Mouse (Mus musculus) kidney, adult 2 months (tissue): ENCODE measurements around the gene Neil1. TPM values are rescaled to one million over a fixed set of nuclear protein-coding genes. Genes with fewer than 3 reads are reported as not detected.

Experiments
- DNase-seq: peaks from one replicate; pipeline ENCODE4 v3.0.0; 2021
- H3K27ac ChIP-seq: fragments of 200-500 bp; 2 replicates; pipeline ENCODE4 v1.5.1; 2012; ENCODE audit warnings: low read depth, low read length, control low read depth, inconsistent platforms; ENCODE audit not compliant: insufficient read depth
- H3K27me3 ChIP-seq: fragments of 200-500 bp; replicated peaks from 2 replicates; pipeline ENCODE4 v1.6.1; 2012; ENCODE audit warnings: mild to moderate bottlenecking, moderate library complexity, low read length, inconsistent platforms; ENCODE audit not compliant: control insufficient read depth, insufficient read depth
- H3K36me3 ChIP-seq: fragments of 200-500 bp; 2 replicates; pipeline ENCODE4 v1.6.1; 2012; ENCODE audit warnings: mild to moderate bottlenecking, moderate library complexity, low read length, inconsistent platforms; ENCODE audit not compliant: control insufficient read depth, insufficient read depth
- H3K4me1 ChIP-seq: fragments of 200-500 bp; 2 replicates; pipeline ENCODE4 v1.6.1; 2011; ENCODE audit warnings: low read length; ENCODE audit not compliant: control insufficient read depth, insufficient read depth
- H3K4me3 ChIP-seq: fragments of 200-500 bp; 2 replicates; pipeline ENCODE4 v1.5.1; 2011; ENCODE audit warnings: mild to moderate bottlenecking, low read depth, low read length, control low read depth; ENCODE audit not compliant: insufficient read depth
- CTCF ChIP-seq: fragments of 200-500 bp; conservative IDR thresholded peaks from 2 replicates; pipeline ENCODE4 v1.5.1; 2011; ENCODE audit warnings: low read depth, mild to moderate bottlenecking, control low read depth, low read length, moderate library complexity, mixed read lengths; ENCODE audit not compliant: insufficient read depth, insufficient read length
- POLR2A ChIP-seq: fragments of 200-500 bp; IDR thresholded peaks from one replicate; pipeline ENCODE4 v1.6.1; 2011; ENCODE audit warnings: low read depth, low read length, control low read depth
- WGBS: fragments of 180-500 bp; shearing (Covaris S2); methylation state at CpG from one replicate; pipeline ENCODE4 v1.1.7; 2018; 5-methylcytosine and 5-hydroxymethylcytosine counted together
- polyA plus RNA-seq: library from polyadenylated mRNA; depleted of rRNA; stranded (reverse); fragments of >200 nt; gene quantifications from 2 replicates; pipeline ENCODE4 v1.2.3, GENCODE M21; 2012; rRNA removed

The Neil1 gene
- 11.3 and 13.3 TPM in 2 replicates for polyA plus RNA-seq

GRCm38 (mm10) chr9:57148144-57148878, at the start of gene Neil1:
Gene Neil1 (minus strand): TSS chr9:57148305.
- H3K4me1 ChIP-seq = 0 out of 2 replicates have a peak, but pooled peaks cover 6% of the 10 kb centered on the region
- TF ChIP-seq POLR2A (peak; percentile 56), CTCF (0 out of 2 replicates have a peak, but pooled peaks have one; percentile 0)
- no peaks in the 10 kb centered on the region for H3K36me3 ChIP-seq
- DNase-seq = peak; percentile 94
- WGBS = 2% methylated on average over 27 of the region's 27 CpGs
- peak within 1 kb of the TSS; percentile 73 for H3K4me3 ChIP-seq
- no peaks in the 10 kb centered on the region for H3K27me3 ChIP-seq
- peak within 1 kb of the TSS; percentile 77 for H3K27ac ChIP-seq

GRCm38 (mm10) chr9:57197414-57197813, 49.3 kb upstream of the Neil1 start:
- Histone ChIP-seq H3K4me3 (no peak overlapping the region), H3K36me3 (no peaks in the 10 kb centered on the region), H3K27me3 (no peaks in the 10 kb centered on the region), H3K27ac (no peak overlapping the region), H3K4me1 (no peaks in the 10 kb centered on the region)
- no peak for TF ChIP-seq CTCF
- TF ChIP-seq POLR2A = no peak
- 78% methylated on average over 8 of the region's 8 CpGs for WGBS
- DNase-seq = no peak

DNA sequence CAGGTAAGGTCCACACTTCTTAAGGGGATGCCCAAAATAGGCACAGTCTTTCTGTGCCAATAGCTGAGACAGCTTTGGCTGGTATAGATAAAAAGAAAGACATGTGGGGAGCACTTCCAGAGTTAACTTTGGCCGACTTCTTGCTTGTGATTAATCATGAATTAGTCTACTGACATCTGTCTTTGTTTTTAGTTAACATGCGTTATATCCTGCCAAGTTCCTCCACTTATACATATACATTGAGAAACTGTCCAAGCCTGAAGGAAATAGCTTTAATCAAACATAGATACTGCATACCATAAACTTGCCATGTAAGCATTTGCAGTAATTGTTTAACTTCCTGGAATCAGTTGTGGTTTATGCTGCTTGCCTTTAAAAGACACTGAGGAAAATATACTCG, 48.6 kb upstream of the Neil1 start:
- Histone ChIP-seq H3K27ac (no peak overlapping the region), H3K4me3 (no peak overlapping the region), H3K36me3 (no peaks in the 10 kb centered on the region), H3K27me3 (no peaks in the 10 kb centered on the region), H3K4me1 (no peaks in the 10 kb centered on the region)
- DNase-seq = no peak
- WGBS = 55% methylated on average over 3 of the region's 3 CpGs
- TF ChIP-seq CTCF = no peak
- no peak for TF ChIP-seq POLR2A

DNA sequence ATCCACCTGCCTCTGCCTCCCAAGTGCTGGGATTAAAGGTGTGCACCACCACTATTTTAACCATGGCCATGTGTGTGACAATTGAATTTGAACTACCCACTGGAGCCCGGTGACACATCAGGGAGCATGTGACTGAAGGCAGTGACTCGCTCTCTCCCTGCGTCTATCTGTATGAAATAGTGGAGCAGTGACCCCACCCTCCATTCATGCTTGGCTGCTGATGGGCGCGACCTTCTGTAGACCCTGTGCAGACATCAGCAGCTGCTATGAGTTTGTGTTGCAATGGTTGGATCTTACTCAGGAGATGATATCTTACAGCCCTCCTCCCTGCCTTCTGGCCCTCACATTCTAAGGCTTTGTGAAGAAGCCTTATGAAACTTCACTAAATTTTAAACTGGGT, 20.3 kb upstream of the Neil1 start:
- no peak overlapping the region for H3K27ac ChIP-seq
- H3K4me3 ChIP-seq = no peak overlapping the region
- no peak for DNase-seq
- no peak for TF ChIP-seq POLR2A
- TF ChIP-seq CTCF = no peak
- H3K27me3 ChIP-seq = no peaks in the 10 kb centered on the region
- H3K36me3 ChIP-seq = no peaks in the 10 kb centered on the region
- 68% methylated on average over 5 of the region's 5 CpGs for WGBS
- no peaks in the 10 kb centered on the region for H3K4me1 ChIP-seq

GRCm38 (mm10) chr9:57166173-57166572, 18.1 kb upstream of the Neil1 start:
- 84% methylated on average over 2 of the region's 2 CpGs for WGBS
- TF ChIP-seq POLR2A = no peak
- no peak for TF ChIP-seq CTCF
- no peak for DNase-seq
- Histone ChIP-seq H3K4me3 (no peak overlapping the region), H3K27me3 (no peaks in the 10 kb centered on the region), H3K36me3 (no peaks in the 10 kb centered on the region), H3K27ac (no peak overlapping the region), H3K4me1 (no peaks in the 10 kb centered on the region)

DNA sequence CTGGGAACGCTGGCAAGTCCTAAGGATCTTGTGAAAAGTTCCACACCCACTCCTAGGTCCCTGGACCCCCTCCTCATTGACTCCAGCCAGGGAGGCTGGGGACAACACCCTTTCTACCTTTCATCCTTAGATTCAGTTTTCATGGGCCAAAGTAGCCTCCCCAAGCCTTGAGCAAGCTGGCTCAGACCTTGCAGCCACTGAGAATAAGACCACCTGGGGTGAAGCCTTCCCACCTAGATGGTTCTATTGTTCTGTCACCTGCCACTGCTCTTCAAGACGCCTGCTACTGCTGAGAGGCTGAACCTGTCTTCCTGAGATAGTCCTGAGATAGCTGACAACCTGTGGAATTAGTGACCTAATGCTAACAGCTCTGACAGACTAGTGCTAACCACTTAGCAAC, 15.0 kb upstream of the Neil1 start:
- Histone ChIP-seq H3K4me1 (no peaks in the 10 kb centered on the region), H3K27ac (no peak overlapping the region), H3K36me3 (no peaks in the 10 kb centered on the region), H3K27me3 (no peaks in the 10 kb centered on the region), H3K4me3 (no peak overlapping the region)
- whole genome bisulfite sequencing = 53% methylated on average over 2 of the region's 2 CpGs
- no peak for TF ChIP-seq POLR2A
- no peak for TF ChIP-seq CTCF
- DNase-seq = no peak

- H3K36me3 ChIP-seq = no peaks in the 10 kb centered on the region
- no peaks in the 10 kb centered on the region for H3K27me3 ChIP-seq
- peak; percentile 45 for DNase-seq
Measured at GRCm38 (mm10) chr9:57162496-57162895, 14.4 kb upstream of the Neil1 start.

More at GRCm38 (mm10) chr9:57162496-57162895, 14.4 kb upstream of the Neil1 start:
- peak; percentile 84 for TF ChIP-seq CTCF
- TF ChIP-seq POLR2A = no peak
- 1% methylated on average over 3 of the region's 3 CpGs for WGBS
- no peak overlapping the region for H3K4me3 ChIP-seq
- peaks cover 3% of the 10 kb centered on the region; the same call in 1 of the 2 replicates for H3K4me1 ChIP-seq
- no peak overlapping the region for H3K27ac ChIP-seq
